Mouse (Mus musculus) liver, adult 2 months (tissue): Measurements from ENCODE around the gene Scoc.

ENCODE experiments used
- CTCF ChIP-seq: fragments of 200-500 bp; IDR thresholded peaks from 2 replicates; pipeline ENCODE4 v1.5.1; 2011; ENCODE audit warnings: low read depth, low read length, control low read depth
- POLR2A ChIP-seq: fragments of 200-500 bp; IDR thresholded peaks from 2 replicates; pipeline ENCODE4 v1.6.1; 2011; ENCODE audit warnings: low read length, control low read depth; ENCODE audit not compliant: insufficient read depth; ENCODE audit errors: extremely low read depth

- TF ChIP-seq POLR2A (no peak), CTCF (peak; percentile 31; the same call in 1 of the 2 replicates)
These were observed 8.2 kb downstream of the Scoc start for GRCm38 (mm10) chr8:83449960-83450359.
